Mouse (Mus musculus): Measurements from ENCODE around the gene Igf2r.

GRCm38 (mm10) chr17:12814502-12814901 lies 45.0 kb upstream of the Igf2r start:
- TF ChIP-seq CTCF (conservative IDR thresholded peaks at IDR 0.05; ENCODE audit: insufficient read depth, insufficient read length, low read depth, low read length) (no peak), POLR2A (IDR thresholded peaks at IDR 0.05; ENCODE audit: low read depth, low read length) (no peak)
